Comparison of ENCODE assay signal across 15 mouse cellular contexts in the genomic region with DNA sequence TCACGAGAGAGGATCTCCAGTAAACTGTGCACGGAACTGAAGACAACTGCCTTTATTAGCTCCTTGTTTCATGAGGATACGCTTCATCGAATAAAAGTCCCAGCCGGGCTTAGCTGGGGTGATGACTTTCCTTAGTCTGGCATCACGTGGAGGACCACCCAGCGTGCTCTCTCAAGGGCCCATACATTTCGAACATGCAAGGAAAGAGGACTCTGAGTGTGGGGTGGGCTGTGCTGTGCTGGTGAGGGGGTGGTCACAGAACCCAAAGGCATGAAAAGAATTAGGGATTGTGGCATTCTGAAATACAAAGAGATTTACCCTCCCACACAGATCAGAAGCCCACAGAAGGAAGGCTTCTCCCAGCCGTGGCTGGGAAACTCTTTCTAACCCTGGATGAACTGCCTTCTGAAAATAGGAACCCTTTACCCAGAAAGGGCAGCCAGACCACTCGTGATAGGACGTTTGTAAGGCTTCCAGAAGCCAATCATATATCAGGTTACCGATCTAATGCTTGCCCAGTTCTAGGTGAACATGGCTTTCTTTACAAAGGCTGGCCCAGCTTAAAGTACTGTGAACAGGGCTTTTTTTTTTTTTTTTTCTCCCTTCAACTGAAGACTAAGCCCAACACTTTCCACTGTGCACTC. TPM values are rescaled to one million over a fixed set of nuclear protein-coding genes. Genes with fewer than 3 reads are reported as not detected.
A peak's percentile ranks its signal among the peaks of the same experiment; 100 is the strongest.
DNase-seq lines count a peak whose midpoint lies in the region; ATAC-seq lines count a peak whose summit lies in the region.
"Had no signal": no experiment of that assay in that cellular context is flagged by ENCODE, and none has a peak within 500 bp of the region (broad histone marks: within the 10 kb centered on the region; RNA-seq: fewer than 3 reads in every experiment).

No protein-coding gene starts in this region.

- no peak overlapping the region for H3K9ac ChIP-seq in forebrain, embryonic 12.5 days
- no peak overlapping the region for H3K9ac ChIP-seq in forebrain, embryonic 16.5 days (replicated peaks; ENCODE audit: low read depth, low read length)
- no peak overlapping the region for H3K9ac ChIP-seq in limb, embryonic 13.5 days
- H3K9ac ChIP-seq in hindbrain, embryonic 13.5 days, result no peak overlapping the region
- H3K9ac ChIP-seq: forebrain, postnatal 0 days had no signal

- no peaks in the 10 kb centered on the region for H3K36me3 ChIP-seq in forebrain, embryonic 12.5 days (replicated peaks)
- no peaks in the 10 kb centered on the region for H3K36me3 ChIP-seq in forebrain, embryonic 16.5 days (ENCODE audit: control insufficient read depth, insufficient read depth)
- no peaks in the 10 kb centered on the region for H3K36me3 ChIP-seq in limb, embryonic 13.5 days
- no peaks in the 10 kb centered on the region for H3K36me3 ChIP-seq in limb, embryonic 10.5 days
- H3K36me3 ChIP-seq in hindbrain, embryonic 13.5 days, result no peaks in the 10 kb centered on the region

- peaks cover 8% of the 10 kb centered on the region for H3K27me3 ChIP-seq in forebrain, embryonic 12.5 days
- no peaks in the 10 kb centered on the region; the same call in 1 of the 2 replicates for H3K27me3 ChIP-seq in forebrain, embryonic 16.5 days (replicated peaks; ENCODE audit: control insufficient read depth, insufficient read depth, low read length)
- H3K27me3 ChIP-seq in limb, embryonic 13.5 days, result no peaks in the 10 kb centered on the region
- no peaks in the 10 kb centered on the region for H3K27me3 ChIP-seq in limb, embryonic 10.5 days (ENCODE audit: low read depth, poor library complexity, severe bottlenecking)
- H3K27me3 ChIP-seq in hindbrain, embryonic 13.5 days, result 0 out of 2 replicates have a peak, but pooled peaks cover 6% of the 10 kb centered on the region
- H3K27me3 ChIP-seq: Patski had no signal

- no peak overlapping the region for H3K4me3 ChIP-seq in forebrain, embryonic 12.5 days (replicated peaks)
- H3K4me3 ChIP-seq in forebrain, embryonic 16.5 days (replicated peaks; ENCODE audit: low read length), result no peak overlapping the region
- H3K4me3 ChIP-seq in limb, embryonic 13.5 days, result no peak overlapping the region
- H3K4me3 ChIP-seq in limb, embryonic 10.5 days, result no peak overlapping the region
- no peak overlapping the region for H3K4me3 ChIP-seq in hindbrain, embryonic 13.5 days

- no peaks in the 10 kb centered on the region for H3K9me3 ChIP-seq in forebrain, embryonic 12.5 days
- H3K9me3 ChIP-seq in forebrain, embryonic 16.5 days (ENCODE audit: control insufficient read depth, low read length), result no peaks in the 10 kb centered on the region
- no peaks in the 10 kb centered on the region for H3K9me3 ChIP-seq in limb, embryonic 13.5 days
- no peaks in the 10 kb centered on the region for H3K9me3 ChIP-seq in limb, embryonic 10.5 days (replicated peaks)
- no peaks in the 10 kb centered on the region for H3K9me3 ChIP-seq in hindbrain, embryonic 13.5 days

- peaks cover 30% of the 10 kb centered on the region for H3K4me1 ChIP-seq in forebrain, embryonic 12.5 days
- H3K4me1 ChIP-seq in forebrain, embryonic 16.5 days (replicated peaks; ENCODE audit: control insufficient read depth, insufficient read depth, low read length), result peaks cover 7% of the 10 kb centered on the region; the same call in 1 of the 2 replicates
- no peaks in the 10 kb centered on the region for H3K4me1 ChIP-seq in limb, embryonic 13.5 days
- H3K4me1 ChIP-seq in limb, embryonic 10.5 days, result peaks cover 10% of the 10 kb centered on the region; the same call in 1 of the 2 replicates
- peaks cover 4% of the 10 kb centered on the region; the same call in 1 of the 2 replicates for H3K4me1 ChIP-seq in hindbrain, embryonic 13.5 days (replicated peaks)

- intact Hi-C loops in left cerebral cortex, postnatal 36 days (cut with DNase I), result no loop called here

- ATAC-seq in forebrain, embryonic 12.5 days (ENCODE audit: low FRiP score), result peak; percentile 64
- no peak for ATAC-seq in forebrain, embryonic 16.5 days
- peak; percentile 72 for ATAC-seq in limb, embryonic 13.5 days (ENCODE audit: low FRiP score, low read depth)
- ATAC-seq in hindbrain, embryonic 13.5 days (ENCODE audit: low FRiP score), result peak; percentile 59; the same call in 1 of the 2 replicates
- ATAC-seq: forebrain, postnatal 0 days; Patski had no signal

- H3K27ac ChIP-seq in forebrain, embryonic 12.5 days, result no peak overlapping the region
- no peak overlapping the region for H3K27ac ChIP-seq in forebrain, embryonic 16.5 days (ENCODE audit: low read length)
- no peak overlapping the region for H3K27ac ChIP-seq in limb, embryonic 13.5 days
- H3K27ac ChIP-seq in limb, embryonic 10.5 days, result no peak overlapping the region
- no peak overlapping the region for H3K27ac ChIP-seq in hindbrain, embryonic 13.5 days

- no peak for DNase-seq in limb, embryonic 10.5 days (ENCODE audit: low spot score)
- DNase-seq in skeletal muscle tissue, adult 2 months (ENCODE audit: low read depth, low spot score), result peak; percentile 87
- no peak for DNase-seq in thymus, postnatal 0 days (ENCODE audit: low spot score)
- DNase-seq in left cerebral cortex, postnatal 36 days (ENCODE audit: low spot score in 2 of 2), result no peak
- DNase-seq: adrenal gland, postnatal 25 days; cerebellum, adult 2 months; forebrain, postnatal 0 days; lung, postnatal 14 days; thymus, postnatal 14 days had no signal

- WGBS in forebrain, embryonic 12.5 days, result 14% methylated on average over 12 of the region's 12 CpGs
- WGBS in forebrain, embryonic 16.5 days, result 15% methylated on average over 12 of the region's 12 CpGs
- 46% methylated on average over 12 of the region's 12 CpGs for WGBS in limb, embryonic 13.5 days
- WGBS in limb, embryonic 10.5 days, result 63% methylated on average over 12 of the region's 12 CpGs
- 16% methylated on average over 12 of the region's 12 CpGs for WGBS in hindbrain, embryonic 13.5 days

- no peak overlapping the region for H3K4me2 ChIP-seq in forebrain, embryonic 12.5 days
- H3K4me2 ChIP-seq in forebrain, embryonic 16.5 days (ENCODE audit: low read length), result no peak overlapping the region
- H3K4me2 ChIP-seq in limb, embryonic 13.5 days (replicated peaks), result no peak overlapping the region
- no peak overlapping the region for H3K4me2 ChIP-seq in hindbrain, embryonic 13.5 days

RNA-seq across cellular contexts. Expression of gene Fam124b, which starts 21.9 kb away (rescaled TPM):
- 0.27 and 0.29 TPM in 2 replicates for polyA plus RNA-seq in forebrain, embryonic 12.5 days (2016; fragmentation: Nextera tagmentation; extraction: Ambion mirVana)
- polyA plus RNA-seq in forebrain, embryonic 16.5 days (2015; fragmentation: Nextera tagmentation; extraction: Ambion mirVana), result 0.52 and 0.63 TPM in 2 replicates
- 0.90 and 0.98 TPM in 2 replicates for polyA plus RNA-seq in limb, embryonic 13.5 days (2015; fragmentation: Nextera tagmentation; extraction: Ambion mirVana)
- 0.78 and 1.1 TPM in 2 replicates for polyA plus RNA-seq in limb, embryonic 10.5 days (2016; fragmentation: Nextera tagmentation; extraction: Ambion mirVana)
- 0.54 and 0.64 TPM in 2 replicates for polyA plus RNA-seq in hindbrain, embryonic 13.5 days (2015; fragmentation: Nextera tagmentation; extraction: Ambion mirVana)
- 0.17 and 0.40 TPM in 2 replicates for polyA plus RNA-seq in thymus, postnatal 0 days (2015; fragmentation: Nextera tagmentation; extraction: Ambion mirVana)
- total RNA-seq in left cerebral cortex, postnatal 36 days (2021), result under 1 TPM in 1 of 2 experiments, not detected in 1; 0.36 TPM
- total RNA-seq: liver, adult 2 months had no signal
- polyA plus RNA-seq: liver, adult 2 months; Patski had no signal
